Mouse (Mus musculus) bone marrow, adult 2 months (tissue): ENCODE measurements around the gene Tomm22.

Experiments
- CTCF ChIP-seq: fragments of 200-500 bp; IDR thresholded peaks from 2 replicates; pipeline ENCODE4 v1.5.1; 2011; ENCODE audit warnings: low read length, control low read depth; ENCODE audit not compliant: control insufficient read depth, insufficient read depth
- POLR2A ChIP-seq: fragments of 200-500 bp; IDR thresholded peaks from 2 replicates; pipeline ENCODE4 v1.6.1; 2011; ENCODE audit warnings: low read depth, mild to moderate bottlenecking, control low read depth, low read length, borderline replicate concordance; ENCODE audit not compliant: control insufficient read depth

DNA sequence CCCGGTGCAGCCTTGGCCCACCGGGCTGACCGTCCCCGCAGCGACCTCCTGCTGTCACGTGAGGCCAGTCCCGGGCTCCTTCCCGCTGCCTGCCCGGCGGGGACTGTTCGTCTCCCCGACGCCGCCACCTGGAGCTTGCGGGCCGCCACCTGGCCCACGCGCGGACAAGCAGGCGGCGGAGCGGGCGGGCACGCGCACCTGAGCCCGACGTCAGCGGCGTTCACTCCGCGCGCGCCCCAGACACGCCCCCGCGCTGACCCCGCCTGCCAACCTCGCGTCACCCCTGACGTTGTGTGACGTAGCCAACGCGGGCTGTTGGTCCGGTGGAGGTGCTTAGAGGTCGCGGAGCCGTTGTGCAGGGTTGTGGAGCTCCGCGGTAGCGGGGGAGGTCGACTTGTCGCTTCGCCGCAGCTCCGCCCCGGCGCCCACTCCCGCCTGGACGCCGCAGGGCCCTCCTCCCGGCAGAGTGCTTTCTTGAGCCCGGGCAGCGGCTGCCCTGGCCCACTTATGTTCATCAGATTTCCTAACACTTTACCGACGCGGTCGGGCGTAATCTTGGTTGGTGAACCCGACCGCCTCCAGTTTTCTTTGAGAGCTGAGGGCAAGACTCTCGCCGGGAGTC, 17.1 kb downstream of the Tomm22 start, which contains the start of gene Josd1:
- TF ChIP-seq POLR2A (peak; percentile 96), CTCF (no peak)
